Mouse (Mus musculus): ENCODE results near the gene Trak1.

DNA sequence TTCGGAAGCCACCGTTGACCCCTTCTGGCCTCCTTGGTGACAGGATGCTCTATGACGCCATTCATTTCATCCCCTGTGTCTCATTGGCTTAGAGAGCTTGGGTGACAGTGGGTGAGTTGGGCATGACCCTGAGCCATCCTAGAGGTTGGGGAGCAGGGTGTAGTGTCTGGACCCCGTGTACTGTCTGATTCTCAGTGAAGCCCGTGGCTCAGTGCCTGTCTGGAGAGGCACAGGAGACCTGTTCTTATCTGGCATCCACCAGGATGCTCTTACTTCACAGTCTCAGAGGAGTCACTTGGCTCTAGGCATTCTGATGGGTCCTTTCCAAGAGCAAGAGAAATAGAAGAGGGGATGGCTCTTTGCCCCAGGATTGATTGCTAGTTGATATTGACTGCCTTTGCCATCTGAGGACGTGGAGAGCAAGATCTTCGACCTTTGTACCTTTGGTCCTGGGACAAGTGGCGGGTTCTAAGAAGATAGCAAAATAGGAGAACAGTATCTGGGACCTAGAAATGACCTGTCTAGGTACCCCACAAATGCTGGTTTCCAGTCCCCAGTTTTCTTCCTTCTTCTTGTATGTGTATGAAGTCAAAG, 107.9 kb downstream of the Trak1 start:
- TF ChIP-seq ZNF384 (IDR thresholded peaks at IDR 0.05; ENCODE audit: low read depth, low read length) (no peak), HCFC1 (IDR thresholded peaks at IDR 0.05; ENCODE audit: borderline replicate concordance, insufficient read depth, low read length) (no peak), ZC3H11A (IDR thresholded peaks at IDR 0.05; ENCODE audit: borderline replicate concordance, low read depth, low read length) (no peak), MAFK (IDR thresholded peaks at IDR 0.05; ENCODE audit: insufficient read depth, low read depth, low read length) (no peak), CHD2 (IDR thresholded peaks at IDR 0.05; ENCODE audit: low read depth, low read length) (no peak)

Data from ES-E14 (cell line).